Mouse (Mus musculus): ENCODE data around the gene Ppm1d.

Gene Ppm1d

DNA sequence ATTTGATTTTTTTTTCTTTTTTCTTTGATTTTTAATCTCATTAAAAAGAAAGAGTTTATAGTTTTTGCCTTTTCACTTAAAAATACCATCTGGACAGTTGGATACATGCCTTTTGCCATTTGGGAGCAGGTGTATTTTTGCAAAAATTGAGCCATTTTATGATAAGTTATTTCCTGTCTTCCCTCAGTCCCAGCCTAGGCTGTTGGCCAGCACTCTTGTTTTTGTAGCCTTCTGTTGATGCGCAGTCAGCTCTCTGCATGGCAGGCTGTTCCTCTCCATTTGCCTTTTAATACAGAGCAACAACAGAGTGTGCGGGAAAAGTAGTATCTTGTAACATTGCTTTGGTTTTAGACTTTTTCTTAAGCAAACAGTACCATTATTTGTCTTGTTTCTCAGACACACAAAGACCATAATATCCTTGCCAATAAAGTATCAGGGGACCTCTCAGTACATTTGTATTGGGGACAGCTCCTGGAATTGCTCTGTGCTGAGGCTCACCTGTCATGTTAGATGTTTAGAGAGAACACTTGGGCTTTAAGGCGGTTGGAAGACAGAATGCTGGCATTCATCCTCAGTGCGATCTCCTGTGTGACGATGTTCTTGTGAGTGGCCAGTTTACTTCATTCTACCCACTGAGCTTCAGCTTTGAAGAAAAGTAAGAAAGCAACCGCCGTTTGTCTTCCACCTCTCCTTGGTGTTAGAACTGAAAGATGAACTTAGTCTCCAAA lies 18.3 kb downstream of the Ppm1d start:
- DNase-seq (ENCODE audit: low spot score in 2 of 2): no peak

DNA sequence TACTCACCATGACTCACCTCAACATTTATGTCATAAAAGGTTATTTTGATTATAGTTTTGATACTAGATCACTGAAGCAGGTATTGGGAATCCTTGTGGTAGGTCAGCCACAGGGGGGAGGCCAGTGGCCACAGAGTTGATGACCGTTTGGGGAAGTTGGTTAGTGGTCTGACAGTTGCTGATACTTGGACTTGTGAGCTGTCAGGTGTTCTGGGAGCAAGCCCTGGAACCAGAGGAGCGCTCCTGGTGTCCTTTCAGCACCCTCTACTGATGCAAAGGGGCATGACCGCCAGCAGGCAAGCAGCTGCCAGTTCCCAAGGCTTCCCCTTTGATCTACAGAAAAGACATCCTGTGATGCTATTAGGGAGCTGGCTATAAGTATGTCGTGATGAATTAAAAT lies 23.7 kb downstream of the Ppm1d start:
- DNase-seq (ENCODE audit: low spot score in 2 of 2): peak in 1 of 2 experiments; percentile 20

DNA sequence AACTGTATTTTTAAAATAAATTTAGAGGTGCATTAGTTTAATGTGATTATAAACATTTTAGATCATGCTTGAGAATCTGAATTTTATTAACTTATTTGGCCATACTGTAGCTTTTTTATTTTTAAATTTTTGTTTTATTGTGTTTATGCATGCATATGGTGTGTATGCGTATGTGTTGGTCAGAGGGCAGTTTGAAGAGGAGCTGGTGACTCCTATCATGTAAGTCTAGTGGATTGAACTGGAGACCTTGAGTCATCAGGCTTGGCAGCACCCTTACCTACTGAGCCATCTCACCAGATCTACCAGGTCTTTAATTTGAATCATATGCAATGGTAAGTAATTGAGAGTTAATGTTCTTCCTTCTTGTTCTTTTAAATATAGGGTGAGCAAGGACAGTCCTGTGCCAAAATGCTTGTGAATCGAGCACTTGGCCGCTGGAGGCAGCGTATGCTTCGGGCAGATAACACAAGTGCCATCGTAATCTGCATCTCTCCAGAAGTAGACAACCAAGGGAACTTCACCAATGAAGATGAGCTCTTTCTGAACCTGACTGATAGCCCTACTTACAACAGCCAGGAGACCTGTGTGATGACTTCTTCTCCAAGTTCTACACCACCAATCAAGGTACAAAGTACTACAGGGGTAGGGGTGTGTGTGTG lies 28.3 kb downstream of the Ppm1d start:
- DNase-seq (ENCODE audit: low spot score in 2 of 2): peak; percentile 46 to 73

DNA sequence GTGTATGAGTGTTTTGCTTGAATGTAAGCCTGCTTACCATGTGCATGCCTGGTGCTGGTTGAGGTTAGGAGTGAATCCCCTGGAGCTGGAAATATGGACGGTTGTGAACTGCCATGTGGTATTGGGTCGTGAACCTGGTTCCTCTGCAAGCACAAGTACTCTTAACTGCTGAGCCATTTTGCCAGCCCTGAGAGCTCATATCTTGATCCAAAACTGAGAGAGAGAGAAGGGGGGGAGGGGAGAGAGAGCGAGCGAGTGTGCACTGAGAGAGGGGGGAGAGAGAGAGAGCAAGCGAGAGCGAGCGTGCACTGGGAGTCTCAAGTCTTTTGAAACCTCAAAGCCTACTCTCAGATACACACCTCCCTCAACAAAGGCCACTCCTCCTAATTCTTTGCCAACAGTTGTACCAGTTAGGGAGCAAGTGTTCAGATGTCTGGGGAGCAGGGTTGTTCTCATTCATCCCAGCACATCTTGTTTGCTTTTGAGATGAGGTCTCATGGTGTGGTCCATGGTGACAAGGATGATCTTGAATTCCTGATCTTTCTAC lies 29.1 kb downstream of the Ppm1d start:
- peak in 1 of 2 experiments; percentile 9 for DNase-seq (ENCODE audit: low spot score in 2 of 2)

DNA sequence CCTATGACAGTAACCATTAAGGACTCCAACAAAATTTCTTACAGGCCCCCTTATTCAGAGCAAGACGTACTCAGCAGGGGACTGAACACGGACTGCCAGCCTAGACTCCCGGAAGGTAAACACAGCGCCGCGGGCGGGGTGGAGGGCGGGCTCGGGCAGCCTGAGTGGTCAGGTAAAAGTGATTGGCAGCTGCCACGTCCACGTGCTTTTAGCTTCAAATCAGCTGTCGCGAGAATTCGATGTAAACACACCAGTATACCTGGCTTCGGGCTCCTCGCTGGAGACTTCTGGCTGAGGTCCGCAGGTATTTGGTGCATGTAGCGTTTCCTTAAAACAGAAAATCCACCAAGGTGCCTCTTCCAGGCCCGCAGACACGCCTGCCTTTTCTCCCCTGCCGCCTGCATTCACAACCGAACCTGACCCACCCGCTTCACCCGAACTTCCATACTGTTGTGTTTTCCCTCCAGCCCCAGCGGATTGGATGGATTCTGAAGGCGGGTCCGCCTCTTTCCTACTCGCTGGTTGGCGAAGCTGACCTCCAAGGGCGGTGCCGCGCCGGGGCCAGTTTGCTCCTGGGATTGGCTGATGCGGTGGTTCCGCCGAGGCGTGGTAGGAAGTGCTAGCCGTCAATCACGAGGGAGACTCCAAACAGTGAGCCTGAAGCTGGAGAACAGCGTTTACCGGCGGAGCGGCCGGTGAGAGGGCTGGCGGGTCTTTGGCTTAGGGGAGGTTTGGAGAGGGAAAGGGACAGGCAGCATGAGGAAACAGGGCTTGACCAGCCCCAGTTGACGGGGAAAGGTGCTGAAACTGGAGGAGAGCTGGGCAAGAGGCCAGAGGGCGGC lies 41.7 kb downstream of the Ppm1d start, which contains the start of gene Bcas3:
Gene Bcas3, plus strand, starts transcription at position 629 of the 842 bp plus-strand sequence.
- DNase-seq (ENCODE audit: low spot score in 2 of 2): peak; percentile 98 to 99

DNA sequence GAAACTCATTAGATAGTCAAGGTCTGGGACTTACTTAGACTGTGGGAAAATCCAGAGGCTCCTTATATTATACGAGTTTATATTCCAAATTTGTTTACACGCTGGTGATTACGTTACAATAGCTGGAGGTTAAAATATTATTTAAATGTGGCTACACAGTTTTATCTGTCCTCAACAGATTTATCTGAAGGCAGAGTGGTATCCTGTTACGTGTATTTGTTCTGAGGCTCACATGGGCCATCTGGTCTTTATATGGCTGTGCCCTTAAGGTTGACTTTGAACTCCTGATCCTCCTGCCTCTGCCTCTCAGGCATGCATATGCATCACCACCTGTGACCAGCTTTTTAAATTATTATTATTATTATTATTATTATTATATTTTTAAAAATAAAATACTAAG lies 42.8 kb downstream of the Ppm1d start:
- DNase-seq (ENCODE audit: low spot score in 2 of 2): no peak

DNA sequence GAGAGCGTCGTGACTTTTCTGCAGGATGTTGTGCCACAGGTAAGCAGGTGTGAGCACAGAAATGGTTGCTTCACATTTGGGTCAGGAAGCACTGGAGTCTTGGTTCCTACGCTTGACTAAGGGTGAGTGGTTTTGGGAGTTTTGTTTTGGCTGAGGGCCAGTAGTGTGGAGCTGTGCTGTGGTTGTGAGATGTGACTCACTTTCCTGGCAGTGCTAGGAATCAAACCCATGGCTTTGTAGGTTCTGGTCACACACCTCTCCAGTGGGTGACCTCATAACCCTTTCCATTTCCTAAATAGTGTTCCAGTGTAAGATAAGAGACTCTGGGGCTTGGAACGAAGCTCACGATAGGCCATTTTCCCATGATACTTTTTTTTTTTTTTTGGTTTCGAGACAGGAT lies 48.6 kb downstream of the Ppm1d start:
- DNase-seq (ENCODE audit: low spot score in 2 of 2): no peak

DNA sequence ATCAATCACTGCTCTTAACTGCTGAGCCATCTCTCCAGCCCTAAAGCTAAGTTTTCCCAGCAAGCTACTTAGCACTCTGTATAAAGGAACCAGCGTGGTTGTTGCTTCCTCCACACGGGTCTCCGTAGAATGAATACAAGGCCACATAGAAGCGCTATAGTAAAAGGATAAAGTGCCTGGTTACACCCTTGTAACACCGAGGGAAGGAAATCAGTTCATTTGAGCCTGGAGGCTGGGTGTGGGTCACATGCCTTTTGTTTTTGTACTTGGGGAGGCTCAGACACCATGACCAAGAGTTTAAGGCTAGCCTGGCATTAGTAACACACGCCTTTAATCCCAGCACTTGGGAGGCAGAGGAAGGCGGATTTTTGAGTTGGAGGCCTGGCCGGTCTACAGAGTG lies 50.6 kb downstream of the Ppm1d start:
- DNase-seq (ENCODE audit: low spot score in 2 of 2): no peak

DNA sequence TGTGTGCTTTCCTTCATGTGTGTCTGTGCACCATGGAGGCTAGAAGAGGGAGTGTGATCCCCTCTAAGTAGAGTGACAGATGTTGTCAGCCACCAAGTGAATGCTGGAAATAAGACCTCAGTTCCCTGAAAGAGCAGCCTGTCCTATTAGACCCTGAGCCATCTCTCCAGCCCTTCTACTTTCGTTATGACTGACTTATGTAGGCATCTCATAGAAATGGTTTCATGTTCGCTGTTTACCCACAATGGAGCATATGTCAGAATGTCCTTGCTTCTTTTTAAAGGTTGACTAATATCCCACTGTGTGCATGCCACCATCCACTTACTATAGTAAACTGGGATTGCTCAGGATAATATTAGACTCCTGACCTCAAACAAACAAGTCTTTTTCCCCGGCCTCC lies 55.1 kb downstream of the Ppm1d start:
- DNase-seq (ENCODE audit: low spot score in 2 of 2): no peak

DNA sequence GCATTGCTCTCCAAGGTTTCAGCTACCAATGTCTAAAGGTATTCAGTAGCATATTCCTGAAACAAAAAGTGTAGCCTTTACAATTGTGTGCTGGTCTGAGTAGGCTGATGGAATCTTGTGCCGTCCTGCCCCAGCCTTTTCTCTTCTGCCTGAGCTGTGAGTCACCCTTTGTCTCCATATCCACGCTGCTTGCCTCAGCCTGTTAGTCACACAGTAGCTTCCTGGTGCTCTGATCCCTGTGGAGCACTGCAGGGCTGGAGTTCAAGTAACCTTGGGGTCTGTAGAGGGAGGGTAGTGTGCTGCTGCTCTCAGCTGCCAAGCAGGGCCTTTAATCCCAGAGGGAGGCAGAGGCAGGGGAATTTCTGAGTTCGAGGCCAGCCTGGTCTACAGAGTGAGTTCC lies 56.8 kb downstream of the Ppm1d start:
- no peak for DNase-seq (ENCODE audit: low spot score in 2 of 2)

DNA sequence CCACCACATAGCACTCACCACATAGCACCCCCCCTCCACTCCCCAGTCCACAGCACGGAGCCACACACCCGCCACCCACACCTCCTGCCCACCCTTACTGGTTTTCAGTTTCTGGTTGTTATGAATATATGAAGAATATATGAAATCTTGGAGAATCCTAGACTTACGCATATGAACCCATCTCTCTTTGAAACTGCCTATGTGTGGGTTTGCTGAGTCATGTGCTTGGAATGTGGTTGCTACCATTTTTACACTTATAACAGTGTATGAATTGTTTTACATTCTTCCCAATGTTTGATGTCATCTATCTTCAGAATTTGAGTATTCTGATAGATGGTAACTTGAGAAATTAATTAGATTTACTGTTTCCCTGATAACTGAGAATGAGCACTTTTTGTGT lies 68.0 kb downstream of the Ppm1d start:
- no peak for DNase-seq (ENCODE audit: low spot score in 2 of 2)

DNA sequence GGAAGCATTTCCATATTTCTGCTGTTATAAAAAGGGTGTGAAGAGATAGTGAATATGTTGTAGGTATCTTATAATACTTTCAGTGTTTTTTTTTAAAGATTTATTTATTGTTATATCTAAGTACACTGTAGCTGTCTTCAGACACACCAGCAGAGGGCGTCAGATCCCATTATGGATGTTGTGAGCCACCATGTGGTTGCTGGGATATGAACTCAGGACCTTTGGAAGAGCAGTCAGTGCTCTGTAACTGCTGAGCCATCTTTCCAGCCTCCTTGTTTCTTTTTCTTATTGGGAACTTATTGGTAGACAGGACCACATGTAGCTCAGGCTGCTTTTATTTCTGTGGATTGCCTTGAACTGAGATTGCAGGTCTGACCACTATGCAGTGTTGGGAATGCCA lies 69.0 kb downstream of the Ppm1d start:
- DNase-seq (ENCODE audit: low spot score in 2 of 2): no peak

DNA sequence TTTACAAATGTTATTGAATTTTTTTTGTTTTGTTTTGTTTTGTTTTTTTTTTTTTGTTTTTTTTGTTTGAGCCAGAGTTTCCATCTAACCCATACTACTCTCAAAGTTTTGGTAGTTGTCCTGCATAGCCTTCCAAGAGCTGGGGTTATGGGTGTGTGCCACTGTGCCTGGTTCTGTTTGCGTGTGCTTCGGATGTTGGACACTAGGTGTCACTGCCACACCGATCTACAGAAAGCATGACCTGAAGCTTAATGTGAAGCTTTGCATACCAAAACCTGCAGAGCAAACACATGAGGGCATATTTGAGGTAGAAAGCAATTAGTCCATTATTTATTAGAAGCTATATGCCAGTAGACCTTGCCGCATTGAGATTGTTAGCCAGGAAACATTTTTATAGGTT lies 71.0 kb downstream of the Ppm1d start:
- DNase-seq (ENCODE audit: low spot score in 2 of 2): peak; percentile 26 to 57

DNA sequence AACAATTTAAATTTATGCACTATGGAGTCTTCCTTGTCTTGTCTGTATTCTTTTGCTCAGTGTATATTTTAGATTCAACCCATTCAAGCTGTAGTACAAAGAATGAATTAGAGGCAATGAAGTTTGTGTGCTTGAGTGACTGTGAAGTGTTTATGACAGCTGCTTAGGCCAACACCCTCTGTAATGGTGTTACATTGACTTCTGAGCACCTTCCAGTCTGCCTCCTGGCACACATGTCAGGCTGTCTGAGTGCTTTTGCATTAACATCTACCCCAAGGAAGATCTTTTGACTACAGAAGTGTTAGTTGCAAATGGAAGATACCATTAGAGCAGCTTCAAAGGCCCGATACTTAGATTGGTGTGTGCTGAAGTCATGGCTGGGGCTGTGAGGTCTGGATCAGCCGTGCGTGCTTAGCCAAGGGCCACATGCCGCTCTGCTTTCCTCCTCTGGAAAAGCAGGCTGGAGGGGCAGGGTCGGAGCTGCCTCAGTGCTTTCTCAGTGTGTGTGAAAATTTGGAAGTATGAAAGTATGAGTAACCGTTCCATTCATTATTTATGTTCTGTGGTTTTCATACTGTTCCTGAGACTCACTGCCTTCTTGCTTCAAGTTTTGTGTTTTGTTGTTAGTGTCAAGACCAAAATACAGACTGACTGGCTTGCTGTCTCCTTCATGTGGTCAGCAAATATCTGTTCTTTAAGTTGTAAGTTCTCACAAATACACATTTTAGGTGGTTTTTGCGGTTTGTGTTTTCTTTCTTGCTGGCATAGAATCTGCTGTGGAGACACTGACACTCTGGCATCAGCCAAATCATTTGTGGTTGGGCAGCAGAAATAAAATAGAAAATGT lies 73.2 kb downstream of the Ppm1d start:
- DNase-seq (ENCODE audit: low spot score in 2 of 2): no peak

DNA sequence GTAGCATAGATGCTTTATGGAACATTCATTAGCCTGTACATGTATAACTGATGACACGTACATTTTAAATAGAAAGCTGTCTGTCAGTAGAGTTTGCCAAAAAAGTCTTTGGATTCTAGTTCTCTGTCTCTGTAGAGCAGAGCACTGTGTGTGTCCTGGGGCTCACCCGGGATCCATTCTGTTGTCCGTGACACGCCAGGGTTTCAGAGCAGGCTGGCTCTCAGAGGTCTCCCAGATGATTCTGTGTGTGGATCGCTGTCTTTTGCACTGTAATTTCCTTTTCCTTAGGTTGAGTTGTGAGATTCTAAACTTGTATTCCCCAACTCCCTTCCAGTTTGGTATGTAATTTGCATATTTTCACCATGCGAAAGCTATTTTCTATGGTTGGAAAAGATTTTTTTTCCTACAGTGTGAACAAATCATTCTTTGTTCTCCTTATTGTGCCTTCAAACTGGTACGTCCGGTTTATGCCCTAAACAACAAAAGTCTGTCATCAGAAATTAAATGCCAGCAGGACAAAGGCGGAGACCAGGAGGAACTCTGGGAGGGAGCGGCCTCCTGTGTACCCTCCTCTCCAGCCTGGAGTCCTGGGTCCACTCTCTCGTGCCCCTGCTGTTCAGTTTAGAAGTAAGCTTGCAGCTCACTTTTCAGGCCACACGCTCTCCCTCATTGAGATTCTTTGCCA lies 81.3 kb downstream of the Ppm1d start:
- DNase-seq (ENCODE audit: low spot score in 2 of 2): no peak

DNA sequence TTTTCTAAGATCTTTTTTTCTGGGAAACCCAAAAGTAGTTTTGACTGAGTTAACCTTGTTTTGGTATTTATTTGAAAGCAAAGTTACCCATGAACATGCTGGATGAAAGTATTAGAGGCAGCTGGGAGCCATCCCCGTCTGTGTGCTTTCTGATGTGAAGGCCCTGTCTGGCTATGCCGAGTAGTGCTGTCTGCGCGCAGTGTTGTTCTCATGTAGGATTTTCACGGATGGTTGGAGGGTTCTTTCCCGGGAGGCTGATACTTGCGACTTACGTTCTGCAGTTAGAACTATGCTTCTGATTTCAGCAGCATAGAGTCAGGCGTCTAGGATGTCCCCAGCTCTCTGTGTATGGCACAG lies 81.8 kb downstream of the Ppm1d start:
- DNase-seq (ENCODE audit: low spot score in 2 of 2): no peak

DNA sequence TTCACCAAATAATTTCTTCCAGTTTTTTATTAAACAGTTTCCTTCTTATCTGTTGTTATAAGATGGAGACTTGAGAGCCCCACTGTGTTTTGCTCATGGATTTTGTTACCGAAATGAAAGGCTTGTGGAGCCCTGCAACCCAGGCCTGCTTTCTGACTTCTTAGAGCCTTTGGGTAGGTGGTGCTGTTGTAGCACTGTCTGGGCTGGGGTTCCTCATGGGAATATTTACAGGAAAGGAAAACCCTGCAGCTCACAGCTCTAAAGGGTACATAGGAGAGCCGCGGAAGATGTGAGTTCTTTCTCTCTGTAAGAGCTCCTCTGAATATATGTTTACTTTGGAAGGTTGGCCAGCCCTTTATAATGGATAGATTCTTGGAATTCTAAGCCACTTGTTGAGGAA lies 82.9 kb downstream of the Ppm1d start:
- no peak for DNase-seq (ENCODE audit: low spot score in 2 of 2)

DNA sequence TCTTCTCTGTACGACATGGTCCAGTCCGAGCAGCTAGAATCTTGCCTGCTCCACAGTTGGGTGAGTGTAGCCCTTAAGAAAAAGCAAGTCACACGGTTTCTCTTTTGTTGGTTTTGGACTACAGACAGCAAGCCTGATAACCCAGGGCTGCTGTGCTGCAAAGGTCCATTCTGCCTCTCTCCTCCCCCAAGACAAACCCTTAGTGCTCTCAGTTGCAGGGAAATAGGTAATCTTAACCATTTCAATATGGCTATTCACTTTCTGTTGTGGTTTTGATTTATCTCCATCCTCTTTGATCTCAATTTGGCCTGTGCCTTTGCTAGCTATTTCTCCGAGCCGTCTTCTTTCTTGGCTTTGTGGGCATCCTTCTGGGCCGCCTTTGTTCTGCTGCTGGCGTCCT lies 84.3 kb downstream of the Ppm1d start:
- no peak for DNase-seq (ENCODE audit: low spot score in 2 of 2)

Data from spleen, postnatal 36 days (tissue).